Mouse (Mus musculus) left cerebral cortex, postnatal 14 days (tissue): ENCODE measurements around the gene Dll3. TPM values are rescaled to one million over a fixed set of nuclear protein-coding genes. Genes with fewer than 3 reads are reported as not detected.
"Not testable (repeated sequence)": the region's sequence is repeated elsewhere in the genome, so short reads cannot be mapped to it uniquely, and the experiment has no call there.

ENCODE experiments used
- DNase-seq, 2 experiments: peaks; one replicate each; pipeline ENCODE4 v3.0.0; 2021 to 2022; ENCODE audit warnings: low spot score in 2 of 2, mixed read lengths in 1 of 2
- intact Hi-C: fragments of 180-260 bp; cut with DNase I; formaldehyde crosslinking; loops from one replicate; pipeline ENCODE4 v1.15.1; 2025
- total RNA-seq, 2 experiments: library from RNA; stranded (reverse); gene quantifications; 2 replicates each; pipeline ENCODE4 v1.2.3; 2021

Gene Dll3
- total RNA-seq, 2 experiments from 2014 or later: 2.2 to 2.6 TPM

DNA sequence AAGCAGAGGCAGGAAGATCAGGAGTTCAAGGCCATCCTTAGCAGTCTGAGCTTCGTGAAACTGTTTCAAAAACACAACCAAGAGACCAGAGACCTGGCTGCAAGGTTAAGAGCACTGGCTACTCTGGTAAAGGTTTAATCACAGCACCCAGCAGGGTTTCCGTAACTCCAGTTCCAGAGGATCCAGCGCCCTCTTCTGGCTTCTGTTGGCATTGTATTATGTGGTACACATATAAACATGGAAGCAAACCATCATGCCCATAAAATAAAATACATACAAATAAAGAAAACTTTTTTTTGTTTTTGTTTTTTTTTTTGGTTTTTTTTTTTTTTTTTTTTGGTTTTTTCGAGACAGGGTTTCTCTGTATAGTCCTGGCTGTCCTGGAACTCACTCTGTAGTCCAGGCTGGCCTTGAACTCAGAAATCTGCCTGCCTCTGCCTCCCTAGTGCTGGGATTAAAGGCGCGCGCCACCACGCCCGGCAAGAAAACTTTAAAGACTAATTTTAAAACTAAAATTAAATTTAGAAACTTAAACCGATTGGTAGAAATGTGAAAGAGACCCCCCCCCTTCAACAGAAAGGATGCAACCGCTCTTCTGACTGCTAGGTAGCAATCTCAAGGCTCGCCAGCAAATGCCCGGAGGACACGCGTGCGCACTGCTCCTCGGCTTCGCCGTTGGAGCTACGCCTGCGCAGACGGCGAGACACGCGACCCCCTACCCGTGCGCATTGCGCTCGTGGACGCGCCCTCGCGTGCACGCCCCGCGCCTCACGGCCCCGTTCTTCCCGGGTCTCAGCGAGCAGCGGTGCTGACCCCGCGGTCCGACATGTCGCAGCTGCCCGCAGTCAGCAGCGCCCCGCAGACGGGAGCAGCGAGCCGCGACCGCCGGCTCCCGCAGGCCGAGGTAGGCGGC is 34.7 kb downstream of the Dll3 start, which contains the start of gene Eid2:
Gene Eid2, plus strand, starts transcription at position 753 of the 913 bp plus-strand sequence.
- intact Hi-C loops: loop anchor here (10.0 kb wide), 1 partner anchor 53 kb away; no protein-coding TSS in a partner anchor

DNA sequence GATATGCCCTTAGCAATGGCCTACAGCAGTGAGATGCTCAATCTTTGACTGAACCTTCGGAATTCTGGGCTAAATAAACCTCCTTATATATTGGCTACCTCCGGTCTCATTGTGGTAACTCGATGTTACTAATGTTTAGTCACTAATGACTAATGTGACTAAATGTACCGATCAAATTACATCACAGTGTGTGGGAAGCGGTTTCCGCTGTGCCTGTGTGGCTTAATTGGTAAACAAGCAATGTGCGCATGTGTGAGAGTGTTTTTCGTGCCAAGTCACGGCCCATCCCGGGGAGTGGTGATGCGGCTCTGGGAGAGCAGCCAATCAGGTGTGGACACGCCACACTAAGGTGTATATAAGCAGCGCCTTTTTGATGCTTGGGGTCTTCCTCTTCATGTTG is 36.6 kb downstream of the Dll3 start:
- DNase-seq: no peak
- intact Hi-C loops: loop anchor here (10.0 kb wide), 1 partner anchor 51 kb away; no protein-coding TSS in a partner anchor

More for the DNA sequence above, 34.7 kb downstream of the Dll3 start, which contains the start of gene Eid2:
- peak; percentile 92 to 94 for DNase-seq

DNA sequence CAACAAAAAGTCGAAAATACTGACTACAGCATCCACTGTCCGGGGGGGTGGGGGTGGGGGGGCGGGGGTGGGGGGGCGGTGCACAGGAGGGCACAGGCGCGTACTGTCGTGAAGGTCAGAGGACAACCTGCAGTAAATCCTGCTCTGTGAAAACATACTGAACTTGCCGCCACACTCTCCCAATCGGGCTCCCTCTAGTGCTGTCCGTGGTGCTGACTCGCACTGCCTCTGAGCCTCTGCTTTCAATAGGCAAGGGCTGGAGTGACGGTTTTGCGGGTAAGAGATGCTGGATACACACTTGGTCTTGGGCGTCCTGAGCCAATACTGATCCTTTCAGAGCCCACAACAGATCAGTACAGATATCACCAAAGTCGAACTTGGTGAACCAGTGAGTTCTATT is 38.3 kb downstream of the Dll3 start:
- peak in 1 of 2 experiments; percentile 40 for DNase-seq
- intact Hi-C loops: loop anchor here (10.0 kb wide), 1 partner anchor 49 kb away; no protein-coding TSS in a partner anchor

DNA sequence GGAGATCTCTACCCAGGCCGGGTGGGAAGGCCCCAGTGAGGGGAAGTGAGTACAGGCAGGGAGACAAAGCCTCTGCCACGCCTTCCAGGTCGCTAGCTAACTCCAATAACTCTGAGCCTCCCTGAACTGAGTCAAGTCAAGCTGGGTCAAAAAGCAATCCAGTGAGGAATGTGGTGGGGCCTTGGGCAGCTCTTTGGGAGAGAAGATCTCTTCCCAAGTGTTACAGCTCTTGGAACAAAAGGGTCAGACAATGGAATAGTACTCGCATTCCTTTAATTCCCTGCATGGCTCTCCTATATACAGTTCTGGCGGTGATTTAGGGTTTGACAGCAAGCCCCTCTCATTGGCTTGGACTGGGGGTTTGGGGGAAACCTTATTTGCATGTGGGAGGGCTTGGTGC is 39.2 kb downstream of the Dll3 start:
- no peak for DNase-seq
- intact Hi-C loops: loop anchor here (10.0 kb wide), 1 partner anchor 48 kb away; no protein-coding TSS in a partner anchor

DNA sequence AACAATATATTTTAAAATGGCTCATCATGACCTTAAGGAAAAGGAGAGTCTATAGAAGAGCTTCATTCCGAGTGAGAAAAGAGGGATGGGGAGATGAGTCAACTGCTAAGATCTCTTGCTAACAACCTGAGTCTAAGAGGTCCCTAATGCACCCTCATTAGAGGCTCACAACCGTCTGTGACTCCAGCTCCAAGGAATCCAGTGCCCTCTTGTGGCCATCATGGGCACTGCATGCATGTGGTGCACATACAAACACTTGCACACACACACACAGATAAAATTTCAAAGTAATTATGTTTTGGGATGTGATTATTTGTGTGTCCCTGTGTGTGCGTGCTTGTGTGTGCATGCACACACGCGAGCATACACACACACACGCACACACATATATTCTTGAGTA is 46.6 kb downstream of the Dll3 start:
- no peak for DNase-seq
- intact Hi-C loops: no loop called here

DNA sequence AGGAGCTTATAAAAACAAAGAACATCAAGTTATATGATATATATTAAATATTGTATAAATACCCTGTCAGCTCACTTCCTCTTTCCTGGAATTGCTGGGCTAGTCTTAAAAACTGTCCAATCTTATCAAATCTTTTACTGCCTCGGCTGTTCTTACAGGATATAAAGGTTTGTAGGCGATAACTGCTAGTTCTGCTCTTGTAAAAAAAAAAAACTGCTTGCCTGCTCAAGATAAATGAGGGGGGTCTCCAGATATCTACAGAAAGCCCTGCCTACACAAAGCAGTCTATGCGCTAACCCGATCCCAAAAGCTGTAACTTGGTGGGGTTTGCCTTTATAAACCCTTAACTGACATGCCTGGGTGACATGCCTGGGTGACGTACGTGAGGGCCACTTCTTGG is 47.4 kb downstream of the Dll3 start:
- intact Hi-C loops: no loop called here
- no peak for DNase-seq

DNA sequence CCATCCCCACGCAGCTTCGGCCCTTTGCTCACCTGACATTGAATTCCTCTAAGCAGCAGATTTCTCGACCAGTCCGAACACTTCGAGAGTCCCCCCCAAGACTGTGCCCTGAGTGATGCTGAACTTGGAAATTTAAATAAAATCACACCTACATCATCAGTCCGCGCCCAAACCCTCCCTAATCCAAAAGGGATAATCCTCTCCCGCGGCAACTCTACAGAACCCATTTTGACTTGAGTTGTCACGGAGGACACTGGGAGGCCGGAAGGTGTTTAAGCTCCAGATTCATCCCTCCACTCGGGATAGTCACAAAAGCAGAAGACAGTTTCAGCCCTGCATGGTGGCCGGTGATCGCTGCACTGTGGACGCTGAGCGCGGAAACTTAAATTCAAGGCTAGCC is 50.1 kb downstream of the Dll3 start:
- DNase-seq: no peak
- intact Hi-C loops: no loop called here

DNA sequence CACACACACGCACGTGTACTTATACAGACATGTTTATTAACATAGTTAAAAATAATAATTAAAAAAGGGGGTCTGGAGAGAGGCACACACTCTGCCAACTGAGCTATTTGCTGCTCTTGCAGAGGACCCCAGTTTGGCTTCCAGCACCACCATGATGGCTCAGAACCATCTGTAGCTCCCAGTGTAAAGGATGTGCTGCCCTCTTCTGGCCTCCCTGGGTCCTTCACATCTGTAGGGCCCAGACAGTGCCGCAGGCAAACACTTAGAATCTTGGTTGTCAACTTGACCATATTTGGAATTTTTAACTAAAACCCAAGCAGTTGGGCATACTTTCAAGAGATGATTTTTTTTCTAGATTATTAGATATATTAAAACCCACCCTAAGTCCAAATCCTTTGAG is 53.1 kb downstream of the Dll3 start:
- no peak for DNase-seq
- intact Hi-C loops: no loop called here

DNA sequence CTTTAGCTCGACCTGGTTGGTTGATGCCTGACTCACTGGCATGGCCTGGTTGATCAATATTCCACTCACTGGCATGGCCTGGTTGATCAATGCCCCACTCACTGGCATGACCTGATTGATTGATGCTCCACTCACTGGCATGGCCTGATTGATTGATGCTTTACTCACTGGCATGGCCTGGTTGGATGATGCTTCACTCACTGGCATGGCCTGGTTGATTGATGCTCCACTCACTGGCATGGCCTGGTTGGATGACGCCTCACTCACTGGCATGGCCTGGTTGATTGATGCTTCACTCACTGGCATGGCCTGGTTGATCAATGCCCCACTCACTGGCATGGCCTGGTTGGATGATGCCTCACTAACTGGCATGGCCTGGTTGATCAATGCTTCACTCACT is 58.1 kb downstream of the Dll3 start:
- intact Hi-C loops, DNase-seq: not testable (repeated sequence)

Other genes starting within 250 kb of the Dll3 start
- under 1 TPM; 0.08 to 0.15 TPM for gene Fcgbp, start 231.0 kb downstream of the Dll3 start, total RNA-seq
- gene 9530053A07Rik, start 172.8 kb downstream of the Dll3 start, total RNA-seq: not detected
- gene Fbl, start 132.5 kb downstream of the Dll3 start, total RNA-seq: 10 to 100 TPM; 62.5 to 63.5 TPM
- 10 to 100 TPM; 40.5 to 42.3 TPM for gene Dyrk1b, start 122.8 kb downstream of the Dll3 start, total RNA-seq
- 10 to 100 TPM; 63.8 to 73.4 TPM for gene Eid2, start 34.4 kb downstream of the Dll3 start, total RNA-seq
- gene Eid2b, start 24.5 kb downstream of the Dll3 start, total RNA-seq: 10 to 100 TPM; 40.7 to 44.1 TPM
- gene Selenov, start 11.1 kb downstream of the Dll3 start, total RNA-seq: 1 to 10 TPM; 1.2 to 3.4 TPM
- gene Timm50, start 9.8 kb upstream of the Dll3 start, total RNA-seq: 10 to 100 TPM; 39.9 to 42.8 TPM
- gene Supt5, start 36.5 kb upstream of the Dll3 start, total RNA-seq: 100 to 1,000 TPM; 113 to 114 TPM
- 100 to 1,000 TPM; 481 to 507 TPM for gene Rps16, start 48.4 kb upstream of the Dll3 start, total RNA-seq
- 10 to 100 TPM; 10.1 to 10.3 TPM for gene Plekhg2, start 70.4 kb upstream of the Dll3 start, total RNA-seq
- gene Zfp36, start 78.0 kb upstream of the Dll3 start, total RNA-seq: 1 to 10 TPM; 1.5 to 3.3 TPM
- gene Med29, start 90.5 kb upstream of the Dll3 start, total RNA-seq: 10 to 100 TPM; 18.0 to 19.8 TPM
- 10 to 100 TPM; 59.9 to 60.0 TPM for gene Paf1, start 90.7 kb upstream of the Dll3 start, total RNA-seq
- 1 to 10 TPM; 2.6 to 3.3 TPM for gene Gmfg, start 135.2 kb upstream of the Dll3 start, total RNA-seq
- 10 to 100 TPM; 97.0 to 98.5 TPM for gene Lrfn1, start 149.7 kb upstream of the Dll3 start, total RNA-seq
- not detected for gene Ifnl2, start 208.2 kb upstream of the Dll3 start, total RNA-seq
- gene Ifnl3, start 220.6 kb upstream of the Dll3 start, total RNA-seq: not detected
- not detected for gene Sycn, start 238.6 kb upstream of the Dll3 start, total RNA-seq
- under 1 TPM; 0.36 to 0.53 TPM for gene Nccrp1, start 245.0 kb upstream of the Dll3 start, total RNA-seq